Mouse (Mus musculus): ENCODE measurements around the gene Snx9. TPM values are rescaled to one million over a fixed set of nuclear protein-coding genes. Genes with fewer than 3 reads are reported as not detected.

Gene Snx9
- polyA plus RNA-seq, 1 experiment from 2014 or later, result 20.8 TPM

Other genes starting within 250 kb of the Snx9 start
- gene Synj2, start 100.0 kb downstream of the Snx9 start, polyA plus RNA-seq (2016; fragmentation: Nextera tagmentation; extraction: Ambion mirVana), result 1.9 TPM in 2 replicates
- gene Serac1, start 238.4 kb downstream of the Snx9 start, polyA plus RNA-seq (2016; fragmentation: Nextera tagmentation; extraction: Ambion mirVana), result 10.8 and 12.8 TPM in 2 replicates
- gene Gtf2h5, start 238.5 kb downstream of the Snx9 start, polyA plus RNA-seq (2016; fragmentation: Nextera tagmentation; extraction: Ambion mirVana), result 155 and 160 TPM in 2 replicates

All from hindbrain, embryonic 12.5 days (tissue).